Mouse (Mus musculus): Measurements from ENCODE around the gene Slain1. TPM values are rescaled to one million over a fixed set of nuclear protein-coding genes. Genes with fewer than 3 reads are reported as not detected.

Gene Slain1
- polyA plus RNA-seq, 1 experiment, result 53.0 TPM

GRCm38 (mm10) chr14:103679395-103680217, 29.6 kb downstream of the Slain1 start:
- 90% methylated on average over 18 of the region's 18 CpGs for WGBS
- no peak for DNase-seq
- H3K27ac ChIP-seq (ENCODE audit: control insufficient read depth, insufficient read depth, low read length), result no peak overlapping the region; the same call in 1 of the 2 replicates
- TF ChIP-seq CTCF (IDR thresholded peaks at IDR 0.05; ENCODE audit: borderline replicate concordance, control insufficient read depth, extremely low read depth, insufficient read depth, low read length, poor library complexity) (no peak), POLR2A (IDR thresholded peaks at IDR 0.05; ENCODE audit: control insufficient read depth, extremely low read depth, insufficient read depth, low read length, poor library complexity) (no peak)
- H3K36me3 ChIP-seq (ENCODE audit: control insufficient read depth, insufficient read depth, low read length), result no peaks in the 10 kb centered on the region
- H3K4me3 ChIP-seq (ENCODE audit: control insufficient read depth, insufficient read depth, low read length), result no peak overlapping the region
- no peaks in the 10 kb centered on the region for H3K27me3 ChIP-seq (ENCODE audit: control insufficient read depth, insufficient read depth, low read length)
- no peaks in the 10 kb centered on the region for H3K4me1 ChIP-seq (replicated peaks; ENCODE audit: control insufficient read depth, insufficient read depth, low read length)

GRCm38 (mm10) chr14:103680285-103680819, 30.3 kb downstream of the Slain1 start:
- H3K36me3 ChIP-seq (ENCODE audit: control insufficient read depth, insufficient read depth, low read length), result no peaks in the 10 kb centered on the region
- DNase-seq, result no peak
- 90% methylated on average over 7 of the region's 7 CpGs for WGBS
- H3K27ac ChIP-seq (ENCODE audit: control insufficient read depth, insufficient read depth, low read length), result no peak overlapping the region
- H3K27me3 ChIP-seq (ENCODE audit: control insufficient read depth, insufficient read depth, low read length), result no peaks in the 10 kb centered on the region
- no peak overlapping the region for H3K4me3 ChIP-seq (ENCODE audit: control insufficient read depth, insufficient read depth, low read length)
- no peak for TF ChIP-seq POLR2A (IDR thresholded peaks at IDR 0.05; ENCODE audit: control insufficient read depth, extremely low read depth, insufficient read depth, low read length, poor library complexity)
- TF ChIP-seq CTCF (IDR thresholded peaks at IDR 0.05; ENCODE audit: borderline replicate concordance, control insufficient read depth, extremely low read depth, insufficient read depth, low read length, poor library complexity), result no peak
- no peaks in the 10 kb centered on the region for H3K4me1 ChIP-seq (replicated peaks; ENCODE audit: control insufficient read depth, insufficient read depth, low read length)

- Histone ChIP-seq H3K27me3 (ENCODE audit: control insufficient read depth, insufficient read depth, low read length) (no peaks in the 10 kb centered on the region), H3K4me3 (ENCODE audit: control insufficient read depth, insufficient read depth, low read length) (no peak overlapping the region), H3K27ac (ENCODE audit: control insufficient read depth, insufficient read depth, low read length) (no peak overlapping the region), H3K4me1 (replicated peaks; ENCODE audit: control insufficient read depth, insufficient read depth, low read length) (no peaks in the 10 kb centered on the region), H3K36me3 (ENCODE audit: control insufficient read depth, insufficient read depth, low read length) (peaks cover 14% of the 10 kb centered on the region)
- DNase-seq, result no peak
- 95% methylated on average over 9 of the region's 9 CpGs for WGBS
- TF ChIP-seq CTCF (IDR thresholded peaks at IDR 0.05; ENCODE audit: borderline replicate concordance, control insufficient read depth, extremely low read depth, insufficient read depth, low read length, poor library complexity) (no peak), POLR2A (IDR thresholded peaks at IDR 0.05; ENCODE audit: control insufficient read depth, extremely low read depth, insufficient read depth, low read length, poor library complexity) (no peak)
Observed at GRCm38 (mm10) chr14:103682633-103683390, 32.8 kb downstream of the Slain1 start.

GRCm38 (mm10) chr14:103686994-103687393, 37.0 kb downstream of the Slain1 start:
- Histone ChIP-seq H3K36me3 (ENCODE audit: control insufficient read depth, insufficient read depth, low read length) (peaks cover 30% of the 10 kb centered on the region), H3K27ac (ENCODE audit: control insufficient read depth, insufficient read depth, low read length) (no peak overlapping the region), H3K4me1 (replicated peaks; ENCODE audit: control insufficient read depth, insufficient read depth, low read length) (no peaks in the 10 kb centered on the region), H3K4me3 (ENCODE audit: control insufficient read depth, insufficient read depth, low read length) (no peak overlapping the region), H3K27me3 (ENCODE audit: control insufficient read depth, insufficient read depth, low read length) (no peaks in the 10 kb centered on the region)
- TF ChIP-seq POLR2A (IDR thresholded peaks at IDR 0.05; ENCODE audit: control insufficient read depth, extremely low read depth, insufficient read depth, low read length, poor library complexity), result no peak
- DNase-seq, result no peak
- WGBS, result 96% methylated on average over 2 of the region's 2 CpGs

GRCm38 (mm10) chr14:103694295-103694694, 44.3 kb downstream of the Slain1 start:
- WGBS, result 74% methylated on average over 1 of the region's 1 CpGs
- Histone ChIP-seq H3K4me3 (ENCODE audit: control insufficient read depth, insufficient read depth, low read length) (no peak overlapping the region), H3K27me3 (ENCODE audit: control insufficient read depth, insufficient read depth, low read length) (no peaks in the 10 kb centered on the region), H3K27ac (ENCODE audit: control insufficient read depth, insufficient read depth, low read length) (no peak overlapping the region), H3K36me3 (ENCODE audit: control insufficient read depth, insufficient read depth, low read length) (peaks cover 27% of the 10 kb centered on the region), H3K4me1 (replicated peaks; ENCODE audit: control insufficient read depth, insufficient read depth, low read length) (no peaks in the 10 kb centered on the region)
- peak; percentile 56 for DNase-seq
- TF ChIP-seq POLR2A (IDR thresholded peaks at IDR 0.05; ENCODE audit: control insufficient read depth, extremely low read depth, insufficient read depth, low read length, poor library complexity) (no peak), CTCF (IDR thresholded peaks at IDR 0.05; ENCODE audit: borderline replicate concordance, control insufficient read depth, extremely low read depth, insufficient read depth, low read length, poor library complexity) (no peak)

GRCm38 (mm10) chr14:103695620-103696019, 45.6 kb downstream of the Slain1 start:
- no peak for DNase-seq
- Histone ChIP-seq H3K36me3 (ENCODE audit: control insufficient read depth, insufficient read depth, low read length) (peaks cover 23% of the 10 kb centered on the region), H3K4me3 (ENCODE audit: control insufficient read depth, insufficient read depth, low read length) (no peak overlapping the region), H3K4me1 (replicated peaks; ENCODE audit: control insufficient read depth, insufficient read depth, low read length) (no peaks in the 10 kb centered on the region), H3K27ac (ENCODE audit: control insufficient read depth, insufficient read depth, low read length) (no peak overlapping the region), H3K27me3 (ENCODE audit: control insufficient read depth, insufficient read depth, low read length) (no peaks in the 10 kb centered on the region)
- TF ChIP-seq CTCF (IDR thresholded peaks at IDR 0.05; ENCODE audit: borderline replicate concordance, control insufficient read depth, extremely low read depth, insufficient read depth, low read length, poor library complexity) (no peak), POLR2A (IDR thresholded peaks at IDR 0.05; ENCODE audit: control insufficient read depth, extremely low read depth, insufficient read depth, low read length, poor library complexity) (no peak)
- 94% methylated on average over 3 of the region's 3 CpGs for WGBS

Data from thymus, adult 2 months (tissue).